Mouse (Mus musculus) urinary bladder, postnatal 25 days (tissue): ENCODE measurements around the gene Cd300lf.
A peak's percentile ranks its signal among the peaks of the same experiment; 100 is the strongest.

ENCODE experiments used
- DNase-seq: peaks from one replicate; pipeline ENCODE4 v3.0.0; 2022; ENCODE audit warnings: low spot score

Gene Cd300lf

GRCm38 (mm10) chr11:115160883-115161577 is 27.2 kb upstream of the Cd300lf start:
- peak; percentile 88 for DNase-seq

- peak; percentile 86 for DNase-seq
Observed at GRCm38 (mm10) chr11:115160016-115160797, 26.4 kb upstream of the Cd300lf start.

GRCm38 (mm10) chr11:115157933-115158719 is 24.3 kb upstream of the Cd300lf start:
- DNase-seq: no peak

GRCm38 (mm10) chr11:115155053-115155634 is 21.4 kb upstream of the Cd300lf start:
- no peak for DNase-seq

GRCm38 (mm10) chr11:115153699-115154292 is 20.0 kb upstream of the Cd300lf start:
- DNase-seq: peak; percentile 68

GRCm38 (mm10) chr11:115153088-115153487 is 19.3 kb upstream of the Cd300lf start:
- no peak for DNase-seq

GRCm38 (mm10) chr11:115151755-115152429 is 18.1 kb upstream of the Cd300lf start:
- peak; percentile 55 for DNase-seq

GRCm38 (mm10) chr11:115150741-115151254 is 17.0 kb upstream of the Cd300lf start:
- no peak for DNase-seq

GRCm38 (mm10) chr11:115147813-115148212 is 14.0 kb upstream of the Cd300lf start:
- DNase-seq: no peak

GRCm38 (mm10) chr11:115141970-115142369 is 8.2 kb upstream of the Cd300lf start:
- DNase-seq: no peak

GRCm38 (mm10) chr11:115138597-115139262 is 4.9 kb upstream of the Cd300lf start:
- no peak for DNase-seq

GRCm38 (mm10) chr11:115131768-115132381 is 1.9 kb downstream of the Cd300lf start:
- no peak for DNase-seq

GRCm38 (mm10) chr11:115129508-115130126 is 4.2 kb downstream of the Cd300lf start:
- DNase-seq: no peak

- DNase-seq: no peak
Observed at GRCm38 (mm10) chr11:115128483-115128882, 5.3 kb downstream of the Cd300lf start.

- no peak for DNase-seq
Observed at GRCm38 (mm10) chr11:115119409-115119808, 14.4 kb downstream of the Cd300lf start.

- no peak for DNase-seq
Observed at GRCm38 (mm10) chr11:115112196-115112595, 21.6 kb downstream of the Cd300lf start.

- DNase-seq: no peak
Observed at GRCm38 (mm10) chr11:115110271-115110670, 23.5 kb downstream of the Cd300lf start.

GRCm38 (mm10) chr11:115108176-115108575 is 25.6 kb downstream of the Cd300lf start:
- DNase-seq: no peak

GRCm38 (mm10) chr11:115107403-115107916 is 26.3 kb downstream of the Cd300lf start:
- no peak for DNase-seq
